Mouse (Mus musculus): ENCODE measurements around the gene Taar7a.

The Taar7a gene

DNA sequence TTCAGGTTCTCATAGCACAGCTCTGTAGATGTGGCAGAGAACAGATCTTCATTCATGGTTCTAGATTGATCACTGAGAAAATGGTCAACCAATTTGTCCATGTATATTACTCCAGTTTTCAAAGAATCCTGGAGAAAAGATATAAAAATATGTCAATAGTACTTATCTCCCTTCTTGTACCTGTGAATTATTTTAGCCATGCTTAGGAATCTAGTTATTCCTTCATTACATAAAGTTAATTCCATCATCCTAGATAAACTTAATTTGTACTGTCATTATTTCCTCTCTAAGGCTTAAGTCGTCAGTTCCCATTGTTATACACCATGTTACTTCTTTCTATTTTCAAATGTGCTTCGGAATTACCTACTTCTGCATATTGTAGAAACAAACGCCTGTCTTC is at the start of gene Taar7a:
Gene Taar7a (minus strand): TSS at position 101 of the 400 bp plus-strand sequence.
- DNase-seq (ENCODE audit: low spot score): no peak

DNA sequence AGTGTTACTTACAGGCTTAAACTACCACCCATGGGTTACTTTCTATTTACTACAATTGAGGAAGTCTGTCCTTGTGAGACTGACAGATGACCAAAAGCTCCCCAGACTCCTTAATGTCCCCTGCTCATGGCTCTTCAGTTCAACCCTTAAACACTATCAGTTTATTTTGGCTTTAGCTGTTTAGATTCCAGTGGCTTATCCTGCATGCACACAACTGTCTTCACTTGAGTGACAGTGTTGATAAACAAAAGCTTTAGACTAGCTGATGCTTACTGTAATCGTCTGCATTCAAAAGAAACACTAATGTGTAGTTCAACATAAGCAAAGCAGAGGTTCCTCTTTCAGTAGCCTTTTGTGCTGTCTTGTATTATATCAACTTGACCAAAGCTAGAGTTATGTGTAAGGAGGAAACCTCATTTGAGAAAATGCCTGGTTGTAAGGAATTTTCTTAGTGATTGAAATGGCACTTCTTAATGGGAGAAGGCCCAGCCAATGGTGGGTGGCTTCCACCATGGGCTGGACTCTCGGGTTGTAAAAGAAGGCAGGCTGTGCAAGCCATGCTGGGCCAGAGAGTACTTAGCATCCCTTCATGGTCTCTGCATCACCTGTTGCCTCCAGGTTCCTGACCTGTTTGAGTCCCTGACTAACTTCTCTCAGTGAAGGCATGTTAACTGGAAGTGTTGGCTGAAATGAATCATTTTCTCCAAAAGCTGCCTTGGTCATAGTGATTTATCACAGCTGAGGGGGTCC is 47.0 kb upstream of the Taar7a start:
- no peak for DNase-seq (ENCODE audit: low spot score)

DNA sequence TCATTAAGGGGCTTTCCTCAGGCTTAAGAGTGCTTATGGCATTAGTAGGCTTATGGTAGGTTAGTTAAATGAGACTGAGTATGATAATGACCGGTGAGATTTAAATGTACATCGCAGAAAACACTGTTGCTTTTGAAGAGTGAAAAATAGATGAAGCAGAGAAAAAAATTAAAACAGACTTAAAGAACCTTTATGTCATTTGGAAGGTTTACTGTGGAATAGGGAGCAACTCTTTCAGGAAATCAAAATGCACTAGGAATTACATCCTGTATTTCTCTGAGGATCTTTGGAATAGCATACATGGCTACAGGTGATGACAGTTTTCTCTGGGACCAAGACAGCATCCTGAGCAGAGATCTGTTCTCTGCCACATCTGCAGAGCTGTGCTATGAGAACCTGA is 44.0 kb upstream of the Taar7a start, which contains the start of gene Taar7e:
Gene Taar7e (plus strand): TSS at position 301 of the 400 bp plus-strand sequence.
- no peak for DNase-seq (ENCODE audit: low spot score)

DNA sequence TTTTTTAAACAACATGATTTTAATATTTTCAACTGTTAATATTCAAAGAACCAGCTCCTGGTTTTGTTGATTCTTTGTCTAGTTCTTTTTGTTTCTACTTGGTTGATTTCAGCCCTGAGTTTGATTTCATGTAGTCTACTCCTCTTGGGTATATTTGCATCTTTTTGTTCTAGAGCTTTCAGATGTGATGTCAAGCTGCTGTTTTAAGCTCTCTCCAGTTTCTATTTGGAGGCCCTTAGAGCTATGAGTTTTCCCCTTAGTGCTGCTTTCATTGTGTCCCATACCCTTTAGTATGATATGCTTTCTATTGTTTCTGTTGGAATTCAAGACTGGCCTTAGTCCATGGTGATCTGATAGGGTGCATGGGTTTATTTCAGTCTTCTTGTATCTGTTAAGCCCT is 38.1 kb upstream of the Taar7a start:
- no peak for DNase-seq (ENCODE audit: low spot score)

DNA sequence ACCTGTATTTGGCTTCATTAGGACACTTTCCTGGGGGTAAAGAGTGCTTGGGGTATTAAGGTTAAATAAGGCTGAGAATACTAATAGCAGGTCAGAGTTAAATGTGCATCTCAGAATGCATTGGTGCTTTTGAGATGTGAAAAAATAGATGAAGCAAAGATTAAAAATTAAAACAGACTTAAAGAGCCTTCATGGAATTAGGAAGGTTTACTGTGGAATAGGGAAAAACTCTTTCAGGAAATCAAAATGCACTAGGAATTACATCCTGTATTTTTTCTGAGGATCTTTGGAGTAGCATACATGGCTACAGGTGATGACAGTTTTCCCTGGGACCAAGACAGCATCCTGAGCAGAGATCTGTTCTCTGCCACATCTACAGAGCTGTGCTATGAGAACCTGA is 33.6 kb upstream of the Taar7a start, which contains the start of gene Taar7d:
Gene Taar7d (plus strand): TSS at position 301 of the 400 bp plus-strand sequence.
- no peak for DNase-seq (ENCODE audit: low spot score)

DNA sequence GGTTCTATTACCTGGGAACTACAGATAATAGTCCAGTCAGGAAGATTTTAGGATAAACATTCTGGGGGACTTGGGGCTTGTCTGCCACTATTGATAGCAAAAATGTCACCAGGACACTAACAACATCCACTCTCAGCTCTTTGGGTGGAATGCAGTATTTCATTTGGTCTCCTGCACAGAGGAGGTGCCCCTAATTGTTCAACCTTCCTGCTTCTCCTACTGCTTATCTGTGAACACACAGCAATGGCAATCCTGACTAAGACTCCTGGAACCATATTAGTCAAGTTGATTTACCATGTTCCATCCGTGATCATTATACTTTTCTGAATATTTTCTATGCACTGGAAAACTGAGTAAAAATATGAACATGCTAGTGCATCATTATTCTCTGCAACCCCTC is 14.9 kb upstream of the Taar7a start:
- no peak for DNase-seq (ENCODE audit: low spot score)

DNA sequence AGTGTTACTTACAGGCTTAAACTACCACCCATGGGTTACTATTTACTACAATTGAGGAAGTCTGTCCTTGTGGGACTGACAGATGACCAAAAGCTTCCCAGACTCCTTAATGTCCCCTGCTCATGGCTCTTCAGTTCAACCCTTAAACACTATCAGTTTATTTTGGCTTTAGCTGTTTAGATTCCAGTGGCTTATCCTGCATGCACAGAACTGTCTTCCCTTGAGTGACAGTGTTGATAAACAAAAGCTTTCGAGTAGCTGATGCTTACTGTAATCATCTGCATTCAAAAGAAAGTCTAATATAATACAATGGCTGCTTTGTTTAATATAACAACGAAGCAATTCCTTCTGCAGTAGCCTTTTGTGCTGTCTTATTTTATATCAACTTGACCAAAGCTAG is 13.8 kb upstream of the Taar7a start:
- DNase-seq (ENCODE audit: low spot score): no peak

DNA sequence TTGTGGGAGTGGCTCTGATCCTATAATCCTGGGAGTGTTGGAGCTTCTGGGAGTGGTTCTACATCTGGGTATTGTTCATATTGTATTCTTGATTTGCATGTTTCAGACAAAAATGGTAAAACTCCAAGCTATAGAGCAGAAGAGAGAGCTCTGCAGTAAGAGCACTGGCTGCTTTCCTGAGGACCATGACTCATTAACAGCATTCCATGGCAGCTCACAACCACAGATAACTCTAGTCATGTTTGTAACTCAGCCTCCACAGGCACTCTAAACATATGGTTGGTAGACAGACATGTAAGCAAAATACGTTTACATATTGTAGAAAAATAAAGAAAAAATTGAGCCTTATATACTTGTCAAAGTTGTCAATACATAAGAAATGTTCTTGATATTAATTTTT is 13.2 kb upstream of the Taar7a start:
- DNase-seq (ENCODE audit: low spot score): no peak

DNA sequence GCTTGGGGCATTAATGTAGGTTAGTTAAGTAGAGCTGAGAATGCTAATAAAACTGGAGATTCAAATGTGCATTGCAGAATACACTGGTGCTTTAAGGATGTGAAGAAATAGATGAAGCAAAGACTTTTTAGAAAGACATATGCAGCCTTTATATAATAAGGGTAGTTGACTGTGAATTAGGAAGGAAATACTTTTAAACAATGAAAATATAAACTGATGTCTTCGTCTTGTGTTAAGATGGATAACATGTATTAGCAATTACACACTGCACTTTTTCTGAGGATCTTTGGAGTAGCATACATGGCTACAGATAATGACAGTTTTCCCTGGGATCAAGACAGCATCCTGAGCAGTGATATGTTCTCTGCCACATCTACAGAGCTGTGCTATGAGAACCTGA is 6.4 kb upstream of the Taar7a start, which contains the start of gene Taar7b:
Gene Taar7b (plus strand): TSS at position 301 of the 400 bp plus-strand sequence.
- no peak for DNase-seq (ENCODE audit: low spot score)

DNA sequence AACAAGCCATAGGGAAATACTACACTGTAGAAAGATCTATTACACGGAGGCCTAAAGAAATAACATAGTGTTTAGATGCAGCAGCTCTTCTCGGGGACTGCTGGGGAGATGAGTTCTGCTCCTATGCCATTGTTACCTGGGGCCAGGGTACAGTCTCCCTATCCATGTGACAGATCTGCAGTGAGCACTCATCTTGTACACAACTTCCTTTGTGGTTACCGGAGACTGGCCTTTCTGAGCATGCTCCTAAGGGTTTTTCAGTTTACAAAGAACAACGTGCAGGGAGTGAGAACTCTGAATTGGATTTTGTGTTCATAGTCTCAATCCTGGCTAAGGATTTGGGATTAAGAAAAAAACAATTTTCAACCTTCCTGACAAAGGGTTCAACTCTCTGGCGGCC is 6.9 kb downstream of the Taar7a start:
- no peak for DNase-seq (ENCODE audit: low spot score)

DNA sequence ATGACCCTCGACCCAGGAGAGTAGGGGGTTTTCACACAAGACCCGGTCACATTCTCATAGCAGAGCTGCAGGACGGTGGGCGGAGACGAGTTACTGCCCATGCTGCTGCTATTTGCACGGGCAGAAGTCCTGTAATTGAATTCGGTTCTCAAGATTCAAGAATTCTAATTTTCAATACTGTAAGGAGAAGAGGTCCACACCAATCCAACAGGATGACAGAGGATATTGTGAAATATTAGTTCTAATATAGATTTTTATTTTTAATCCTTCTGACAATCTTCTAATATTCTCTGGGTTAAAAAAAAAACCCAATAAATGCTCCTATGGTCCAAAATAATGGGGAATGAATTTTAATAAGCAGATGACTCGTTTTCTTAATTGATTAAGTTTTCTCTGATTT is 7.7 kb downstream of the Taar7a start, which contains the start of gene Taar6:
Gene Taar6 (minus strand): TSS at position 101 of the 400 bp plus-strand sequence.
- no peak for DNase-seq (ENCODE audit: low spot score)

DNA sequence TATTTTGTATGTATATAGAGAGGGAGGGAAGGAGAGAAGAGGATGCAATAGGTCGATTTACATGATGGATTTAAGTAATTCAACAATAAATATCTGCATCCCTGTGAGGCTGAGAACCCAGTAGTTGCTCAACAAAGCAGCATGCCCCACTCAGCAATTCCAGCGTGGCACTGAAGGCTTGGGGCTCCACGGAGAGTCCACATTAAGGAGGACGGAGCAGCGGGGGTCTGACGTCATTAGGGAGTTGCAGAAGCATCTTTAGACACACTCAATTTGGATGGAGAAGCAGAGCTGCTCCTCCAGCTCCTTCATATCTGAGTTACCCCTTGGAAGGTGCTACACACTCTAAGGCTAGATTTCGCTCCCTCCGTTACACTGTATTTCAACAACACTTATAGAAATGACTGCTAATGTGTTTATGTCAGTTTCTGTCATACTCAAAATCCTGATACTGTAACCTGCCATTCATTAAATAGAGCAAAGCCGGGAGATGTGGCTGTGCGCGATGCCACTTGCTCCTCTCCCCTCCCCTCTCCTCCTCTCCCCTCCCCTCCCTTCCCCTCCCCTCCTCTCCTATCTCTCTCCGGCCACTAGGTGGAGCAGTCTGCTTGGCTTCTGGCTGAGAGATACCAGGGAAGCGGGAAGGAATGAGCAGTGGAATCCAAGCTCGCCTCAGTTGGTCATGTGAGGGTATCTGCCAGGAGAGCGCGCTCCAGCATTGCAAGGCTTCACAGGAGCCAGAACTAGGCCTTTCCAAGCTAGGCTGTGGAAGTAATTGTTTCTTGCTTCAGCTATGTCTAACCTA is 14.2 kb downstream of the Taar7a start:
- peak; percentile 83 for DNase-seq (ENCODE audit: low spot score)

DNA sequence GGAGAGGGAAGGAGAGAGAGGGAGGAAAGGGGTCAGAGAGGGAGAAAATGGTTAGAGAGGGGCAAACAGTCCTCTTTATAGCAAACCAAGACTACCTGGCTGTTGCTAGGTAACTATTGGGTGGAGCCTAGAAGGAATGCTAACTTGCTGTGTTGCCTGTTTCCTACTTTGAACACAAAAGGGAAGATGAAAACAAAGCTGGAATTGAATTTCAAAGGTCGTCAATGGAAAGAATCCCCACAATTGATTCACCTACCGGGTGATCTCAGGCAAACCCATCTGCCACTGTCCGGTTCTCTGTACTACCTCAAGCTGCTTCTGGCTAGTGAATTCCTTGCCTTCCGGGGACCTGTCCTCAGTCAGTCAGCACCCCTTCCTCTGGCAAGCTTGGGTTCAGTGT is 15.3 kb downstream of the Taar7a start:
- DNase-seq (ENCODE audit: low spot score): no peak

DNA sequence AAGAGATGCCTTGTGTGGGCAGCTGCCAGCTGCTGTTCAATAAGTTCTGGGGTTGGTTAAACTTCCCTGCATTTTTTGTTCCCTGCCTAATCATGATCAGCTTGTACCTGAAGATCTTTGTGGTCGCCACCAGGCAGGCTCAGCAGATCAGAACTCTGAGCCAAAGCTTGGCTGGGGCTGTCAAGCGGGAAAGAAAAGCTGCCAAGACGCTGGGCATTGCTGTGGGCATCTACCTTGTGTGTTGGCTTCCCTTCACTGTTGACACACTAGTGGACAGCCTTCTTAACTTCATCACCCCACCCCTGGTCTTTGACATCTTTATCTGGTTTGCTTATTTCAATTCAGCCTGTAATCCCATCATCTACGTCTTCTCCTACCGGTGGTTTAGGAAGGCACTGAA is 22.0 kb downstream of the Taar7a start:
- DNase-seq (ENCODE audit: low spot score): no peak

DNA sequence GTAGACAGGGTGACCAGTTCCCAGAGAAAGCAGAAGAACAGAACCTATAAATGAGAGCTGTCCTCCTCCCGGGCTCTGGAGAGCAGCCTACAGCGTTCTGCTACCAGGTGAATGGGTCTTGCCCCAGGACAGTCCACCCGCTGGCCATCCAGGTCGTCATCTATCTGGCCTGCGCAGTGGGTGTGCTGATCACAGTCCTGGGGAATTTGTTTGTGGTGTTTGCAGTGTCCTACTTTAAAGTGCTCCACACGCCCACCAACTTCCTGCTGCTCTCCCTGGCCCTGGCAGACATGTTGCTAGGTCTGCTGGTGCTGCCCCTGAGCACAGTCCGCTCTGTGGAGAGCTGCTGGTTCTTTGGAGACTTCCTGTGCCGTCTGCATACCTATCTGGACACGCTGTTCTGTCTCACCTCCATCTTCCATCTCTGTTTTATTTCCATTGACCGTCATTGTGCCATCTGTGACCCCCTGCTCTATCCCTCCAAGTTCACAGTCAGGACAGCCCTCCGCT is 22.6 kb downstream of the Taar7a start, which contains the start of gene Taar5:
Gene Taar5 (plus strand): TSS at position 51 of the 510 bp plus-strand sequence.
- DNase-seq (ENCODE audit: low spot score): no peak

DNA sequence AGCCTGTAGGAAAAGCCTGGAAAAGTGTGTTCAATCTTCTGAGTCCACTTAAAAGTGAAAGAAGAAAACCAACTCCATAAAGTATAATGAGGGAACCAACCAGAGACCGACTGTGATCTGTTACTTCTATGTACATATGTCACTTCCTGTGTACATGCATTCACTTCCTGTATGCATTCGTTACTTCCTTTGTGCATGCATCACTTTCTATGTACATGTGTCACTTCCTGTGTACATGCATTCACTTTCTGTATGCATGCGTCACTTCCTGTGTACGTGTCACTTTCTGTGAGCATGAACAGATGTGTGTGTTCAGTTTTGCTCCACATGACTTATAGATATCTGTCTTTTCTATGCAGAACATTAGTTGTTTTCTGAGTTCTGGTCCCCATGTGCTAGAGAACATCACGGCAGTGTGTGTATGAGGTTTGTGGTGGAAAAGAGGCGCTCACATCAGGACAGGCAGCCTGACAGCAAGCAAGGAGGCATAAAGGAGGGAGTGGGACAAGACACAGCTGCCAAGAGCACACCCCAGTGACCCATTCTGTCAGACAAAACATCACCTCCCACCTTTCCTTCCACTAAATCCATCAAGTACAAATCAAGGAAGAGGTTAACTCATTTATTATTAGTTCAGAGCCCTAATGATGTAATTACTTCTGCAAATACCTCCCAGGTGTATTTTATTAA is 28.2 kb downstream of the Taar7a start:
- no peak for DNase-seq (ENCODE audit: low spot score)

DNA sequence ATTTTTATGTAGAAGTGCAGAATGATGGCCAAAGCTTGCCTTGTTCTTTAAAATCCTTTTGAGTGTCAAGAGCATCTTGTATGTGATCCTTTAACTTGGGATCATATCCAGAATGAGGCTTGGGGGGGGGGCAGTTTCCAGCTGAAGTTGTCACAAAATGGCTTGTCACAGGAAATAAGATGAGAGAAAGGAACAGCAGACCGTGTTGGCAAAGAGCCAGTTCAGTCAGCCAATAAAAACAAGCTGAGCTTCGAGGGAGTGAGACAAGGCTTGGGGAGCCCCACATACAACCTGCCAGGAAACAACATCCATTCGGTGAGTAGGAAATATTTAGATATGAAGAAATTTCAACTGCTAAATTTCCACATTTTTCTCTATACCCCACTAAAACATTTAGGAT is 29.8 kb downstream of the Taar7a start:
- DNase-seq (ENCODE audit: low spot score): no peak

DNA sequence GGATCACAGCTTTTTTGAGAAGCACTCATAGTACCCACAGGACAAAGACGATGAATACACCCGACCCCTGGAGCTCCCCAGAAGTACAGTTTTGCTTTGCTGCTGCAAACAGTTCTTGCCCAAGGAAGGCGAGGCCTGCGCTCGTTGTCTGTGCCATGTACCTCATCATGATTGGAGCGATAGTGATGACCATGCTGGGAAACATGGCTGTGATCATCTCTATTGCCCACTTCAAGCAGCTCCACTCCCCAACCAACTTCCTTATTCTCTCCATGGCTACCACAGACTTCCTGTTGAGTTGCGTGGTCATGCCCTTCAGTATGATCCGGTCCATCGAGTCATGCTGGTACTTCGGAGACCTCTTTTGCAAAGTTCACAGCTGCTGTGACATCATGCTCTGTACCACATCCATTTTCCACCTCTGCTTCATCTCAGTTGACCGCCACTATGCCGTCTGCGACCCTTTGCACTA is 32.8 kb downstream of the Taar7a start, which contains the start of gene Taar4:
Gene Taar4 (plus strand): TSS at position 51 of the 472 bp plus-strand sequence.
- DNase-seq (ENCODE audit: low spot score): no peak

DNA sequence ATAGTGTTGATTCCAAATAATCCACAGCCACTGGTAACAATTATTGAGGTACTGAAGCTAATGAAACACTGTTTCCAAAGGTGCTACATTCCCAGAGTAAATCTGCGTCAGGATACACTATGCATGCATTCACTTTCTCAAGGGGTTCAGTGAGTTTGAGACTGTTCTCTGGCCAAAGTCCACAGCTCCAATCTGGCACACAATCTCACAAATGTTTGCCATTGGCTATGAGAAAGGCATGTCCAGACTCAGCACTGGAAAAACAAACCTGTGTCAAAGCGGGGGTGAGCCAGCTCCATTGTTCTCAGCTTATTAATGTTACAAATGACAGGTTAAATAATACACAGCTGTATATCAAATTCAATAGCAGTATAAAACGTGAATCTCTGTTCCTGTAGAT is 34.2 kb downstream of the Taar7a start:
- no peak for DNase-seq (ENCODE audit: low spot score)

DNA sequence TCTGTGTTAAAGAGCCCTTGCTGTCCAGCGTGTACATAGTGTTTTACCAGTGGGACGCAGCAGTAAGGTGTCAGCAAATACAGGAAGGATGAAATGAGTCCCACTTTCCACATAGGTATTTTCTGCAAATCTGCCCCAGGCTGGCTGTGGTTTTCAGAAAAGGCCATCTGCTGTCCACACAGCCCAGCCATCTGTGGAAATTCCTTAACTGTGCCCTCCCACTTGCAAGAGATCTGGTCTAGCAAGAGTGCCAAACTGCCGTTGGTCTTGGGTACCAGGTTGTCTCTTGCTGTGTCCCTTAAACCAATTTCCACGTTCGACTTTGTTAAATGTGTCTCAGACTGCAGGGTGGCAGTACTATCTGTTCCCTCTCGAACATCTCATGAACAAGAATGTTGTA is 41.6 kb downstream of the Taar7a start:
- no peak for DNase-seq (ENCODE audit: low spot score)

DNA sequence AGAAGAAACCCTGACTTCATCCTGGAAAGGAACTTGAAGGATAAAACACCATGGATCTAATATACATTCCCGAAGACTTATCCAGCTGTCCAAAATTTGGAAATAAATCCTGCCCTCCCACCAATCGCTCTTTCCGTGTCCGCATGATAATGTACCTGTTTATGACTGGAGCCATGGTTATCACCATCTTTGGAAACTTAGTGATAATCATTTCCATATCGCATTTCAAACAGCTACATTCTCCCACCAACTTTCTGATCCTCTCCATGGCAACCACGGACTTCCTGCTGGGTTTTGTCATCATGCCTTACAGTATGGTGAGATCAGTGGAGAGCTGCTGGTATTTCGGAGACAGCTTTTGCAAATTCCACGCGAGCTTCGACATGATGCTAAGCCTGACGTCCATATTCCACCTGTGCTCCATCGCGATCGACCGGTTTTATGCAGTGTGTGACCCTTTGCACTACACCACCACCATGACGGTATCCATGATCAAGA is 43.7 kb downstream of the Taar7a start, which contains the start of gene Taar3:
Gene Taar3 (plus strand): TSS at position 51 of the 498 bp plus-strand sequence.
- no peak for DNase-seq (ENCODE audit: low spot score)

DNA sequence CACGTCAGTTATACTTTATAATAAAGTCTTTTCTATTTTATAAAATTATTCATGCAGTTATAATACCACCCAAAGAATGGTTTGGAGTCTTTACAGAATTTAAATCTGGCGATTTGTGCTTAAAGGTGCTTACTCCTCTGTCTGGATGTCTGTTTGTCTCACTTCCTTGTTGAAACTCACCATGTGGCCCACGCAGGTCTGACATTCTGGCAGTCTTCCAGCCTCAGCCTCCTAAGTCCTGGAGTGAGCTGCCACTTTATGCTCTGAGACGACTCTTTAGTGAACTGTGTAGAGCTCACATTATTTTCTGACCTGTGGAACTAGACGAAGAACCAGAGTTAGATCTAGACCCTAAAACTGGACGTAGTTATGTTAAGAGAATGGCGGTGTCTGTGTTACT is 45.3 kb downstream of the Taar7a start:
- DNase-seq (ENCODE audit: low spot score): no peak
